Mouse (Mus musculus) CD8-positive naive resting alpha-beta T cell, adult 2 months (primary cell): ENCODE measurements around the gene Spry1.
A peak's percentile ranks its signal among the peaks of the same experiment; 100 is the strongest.

Experiments used
- DNase-seq, 2 experiments: peaks; one replicate each; pipeline ENCODE4 v3.0.0; 2022; ENCODE audit warnings: low read depth in 2 of 2, low spot score in 2 of 2

The Spry1 gene

GRCm38 (mm10) chr3:37672266-37673040 is 32.7 kb downstream of the Spry1 start:
- no peak for DNase-seq

DNA sequence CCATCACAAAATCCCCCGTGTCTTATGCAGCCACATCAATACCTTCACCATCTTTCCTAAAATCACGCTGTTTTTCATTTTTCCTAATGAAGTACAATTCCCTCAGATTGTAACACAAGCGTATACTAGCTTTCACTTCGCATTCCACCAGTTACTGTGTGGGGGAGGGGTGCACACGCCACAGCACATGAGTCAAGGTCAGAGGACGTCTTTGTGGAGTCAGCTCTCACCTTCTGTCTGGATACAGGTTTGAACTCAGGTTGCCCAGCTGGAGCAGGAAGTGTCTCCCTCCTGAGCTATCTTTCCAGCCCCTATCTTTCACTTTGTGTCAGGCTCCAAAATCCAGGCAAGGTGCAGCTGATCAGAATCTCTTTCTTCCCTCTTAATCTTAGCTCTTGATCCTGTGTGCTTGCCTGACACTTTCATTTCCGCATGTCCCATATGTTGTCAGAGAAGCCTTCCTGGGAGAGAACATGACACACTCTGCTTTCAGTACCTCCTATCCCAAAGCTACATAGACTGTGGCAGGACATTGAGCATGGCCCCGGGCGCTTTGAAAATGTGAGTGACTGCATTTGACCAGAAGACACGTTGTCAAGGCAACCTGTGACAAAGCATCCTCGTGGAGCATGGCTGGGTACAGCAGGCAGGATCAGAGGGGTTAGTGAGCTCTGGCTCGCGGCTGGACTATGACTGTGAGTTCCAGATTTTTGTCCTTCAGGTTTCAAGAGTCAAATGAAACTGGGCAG is 33.9 kb downstream of the Spry1 start:
- DNase-seq, result no peak

GRCm38 (mm10) chr3:37675056-37675525 is 35.3 kb downstream of the Spry1 start:
- no peak for DNase-seq

- no peak for DNase-seq
Observed at GRCm38 (mm10) chr3:37676291-37676690, 36.5 kb downstream of the Spry1 start.

GRCm38 (mm10) chr3:37686219-37686618 is 46.5 kb downstream of the Spry1 start:
- no peak for DNase-seq

- no peak for DNase-seq
Observed at GRCm38 (mm10) chr3:37686751-37687150, 47.0 kb downstream of the Spry1 start.

DNA sequence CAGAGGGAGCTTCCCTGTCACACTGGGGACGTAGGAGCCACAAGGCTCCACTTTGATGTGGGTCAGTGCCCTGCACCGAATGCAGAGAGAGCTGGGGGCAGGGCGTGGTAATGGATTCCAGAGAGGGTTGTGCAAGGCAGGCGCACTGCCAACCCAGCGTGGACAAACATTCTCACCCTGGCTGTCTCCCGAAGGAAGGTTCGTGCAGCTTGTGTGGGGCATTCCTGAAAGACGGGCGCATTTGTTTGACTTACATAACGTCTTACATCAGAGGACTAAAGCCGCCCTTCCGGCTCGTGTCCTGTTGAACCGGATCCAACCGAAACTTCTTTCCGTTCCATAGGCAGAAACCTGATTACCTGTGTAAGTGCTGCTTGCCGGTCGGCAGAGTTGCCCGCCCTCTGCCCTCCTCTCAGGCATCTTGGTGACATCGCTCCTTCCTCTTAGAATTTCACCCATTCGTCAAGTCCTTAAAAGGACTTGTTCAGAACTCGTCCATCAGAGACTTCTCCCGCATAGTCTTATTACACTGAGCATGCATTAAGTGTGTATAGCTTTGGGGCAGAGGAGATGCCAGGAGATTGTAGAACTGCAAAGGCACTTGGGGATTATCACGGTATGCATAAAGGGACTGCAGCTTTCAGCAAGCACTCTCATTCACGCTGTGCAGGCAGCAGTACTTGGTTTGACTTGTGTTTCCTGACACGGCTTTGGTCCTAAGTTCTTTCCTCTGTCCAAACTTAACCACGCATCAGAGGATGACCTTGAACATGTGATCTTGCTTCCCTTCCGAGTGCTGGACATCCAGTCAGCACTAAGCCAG is 47.6 kb downstream of the Spry1 start:
- DNase-seq, result peak; percentile 7 to 33

DNA sequence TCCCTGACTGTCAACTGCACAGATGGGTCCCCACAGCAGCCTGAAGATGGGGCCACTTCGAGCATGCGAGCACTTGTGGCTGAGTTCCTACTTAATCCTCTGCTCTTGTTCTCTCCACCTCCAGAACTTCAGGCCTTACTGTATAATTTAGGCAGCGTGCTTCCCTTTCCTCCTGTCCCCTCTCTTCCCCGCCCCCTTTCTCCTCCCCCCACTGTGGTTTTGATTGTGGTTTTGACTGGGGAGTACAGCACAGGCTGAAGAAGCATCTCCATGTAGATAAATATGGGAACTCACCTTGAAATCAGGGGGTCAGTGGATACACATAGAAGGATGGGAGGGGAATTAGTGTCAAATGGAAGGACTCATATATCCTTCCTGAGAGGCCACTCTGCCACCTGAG is 53.2 kb downstream of the Spry1 start:
- DNase-seq, result no peak

DNA sequence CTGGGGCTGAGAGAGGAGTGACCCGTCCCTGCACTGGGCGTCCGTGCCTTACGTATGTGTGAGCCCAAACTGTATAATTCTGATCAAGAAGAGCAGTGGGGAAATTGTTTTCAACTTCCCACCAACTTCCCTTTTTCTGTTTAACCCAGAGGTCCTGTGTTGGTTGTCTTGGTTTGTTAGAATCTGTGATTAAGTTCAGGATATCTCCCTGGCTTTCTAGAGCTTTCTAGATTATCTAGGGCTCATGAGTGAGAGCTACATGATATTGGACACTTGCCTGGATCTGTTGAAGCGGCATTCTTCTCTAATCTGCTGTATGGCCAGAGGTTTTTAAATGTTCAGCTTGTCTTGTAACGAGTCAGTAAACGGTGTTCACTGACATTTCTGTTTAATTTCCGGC is 53.8 kb downstream of the Spry1 start:
- no peak for DNase-seq
